Comparison of ENCODE assay signal across 8 mouse cellular contexts in genomic region chr17:8487824-8488223, GRCm38 (mm10). TPM values are rescaled to one million over a fixed set of nuclear protein-coding genes. Genes with fewer than 3 reads are reported as not detected.
DNase-seq lines count a peak whose midpoint lies in the region; ATAC-seq lines count a peak whose summit lies in the region.

No protein-coding gene starts in this region.

- H3K4me3 ChIP-seq in hindbrain, embryonic 16.5 days (ENCODE audit: low read length) = no peak overlapping the region
- H3K4me3 ChIP-seq in hindbrain, embryonic 11.5 days (ENCODE audit: low read depth, low read length) = no peak overlapping the region
- no peak overlapping the region for H3K4me3 ChIP-seq in liver, embryonic 12.5 days

- WGBS in hindbrain, embryonic 16.5 days = 61% methylated on average over 12 of the region's 12 CpGs
- WGBS in hindbrain, embryonic 11.5 days = 61% methylated on average over 12 of the region's 12 CpGs
- WGBS in liver, embryonic 12.5 days (ENCODE audit: insufficient replicate concordance) = 50% methylated on average over 12 of the region's 12 CpGs

- H3K9me3 ChIP-seq in hindbrain, embryonic 16.5 days (ENCODE audit: control insufficient read depth, low read length) = no peaks in the 10 kb centered on the region
- no peaks in the 10 kb centered on the region for H3K9me3 ChIP-seq in hindbrain, embryonic 11.5 days (ENCODE audit: control insufficient read depth, low read length)
- no peaks in the 10 kb centered on the region for H3K9me3 ChIP-seq in liver, embryonic 12.5 days (replicated peaks)

- H3K4me1 ChIP-seq in hindbrain, embryonic 16.5 days (ENCODE audit: control insufficient read depth, insufficient read depth, low read depth, low read length) = no peaks in the 10 kb centered on the region
- H3K4me1 ChIP-seq in hindbrain, embryonic 11.5 days (replicated peaks; ENCODE audit: control insufficient read depth, insufficient read depth, low read length) = no peaks in the 10 kb centered on the region
- no peaks in the 10 kb centered on the region for H3K4me1 ChIP-seq in liver, embryonic 12.5 days

- ATAC-seq in hindbrain, embryonic 16.5 days = no peak
- no peak for ATAC-seq in hindbrain, embryonic 11.5 days (ENCODE audit: low FRiP score)
- no peak for ATAC-seq in liver, embryonic 12.5 days

- H3K27me3 ChIP-seq in hindbrain, embryonic 16.5 days (replicated peaks; ENCODE audit: control insufficient read depth, insufficient read depth, low read length) = no peaks in the 10 kb centered on the region
- H3K27me3 ChIP-seq in hindbrain, embryonic 11.5 days (ENCODE audit: control insufficient read depth, insufficient read depth, low read length) = no peaks in the 10 kb centered on the region
- H3K27me3 ChIP-seq in liver, embryonic 12.5 days (replicated peaks) = no peaks in the 10 kb centered on the region

- no peaks in the 10 kb centered on the region for H3K36me3 ChIP-seq in hindbrain, embryonic 16.5 days (ENCODE audit: control insufficient read depth, insufficient read depth, low read length)
- no peaks in the 10 kb centered on the region for H3K36me3 ChIP-seq in hindbrain, embryonic 11.5 days (ENCODE audit: control insufficient read depth, insufficient read depth, low read length)
- H3K36me3 ChIP-seq in liver, embryonic 12.5 days = no peaks in the 10 kb centered on the region

- intact Hi-C loops in heart, postnatal 25 days (cut with DNase I) = no loop called here
- intact Hi-C loops in left cerebral cortex, postnatal 14 days (cut with DNase I) = loop anchor here (2.0 kb wide), 1 partner anchor 37 kb away; the partner anchor contains the start of gene Pde10a

- no peak for DNase-seq in hindbrain, embryonic 11.5 days (ENCODE audit: low spot score)
- DNase-seq in cerebellum, postnatal 10 days = peak; percentile 66 to 78
- DNase-seq in heart, postnatal 25 days (ENCODE audit: low spot score) = peak; percentile 51
- DNase-seq in left cerebral cortex, postnatal 14 days (ENCODE audit: low spot score in 2 of 2) = peak; percentile 92 to 95
- DNase-seq in right cerebral cortex, postnatal 4 days = peak; percentile 58
- no peak for DNase-seq in spleen, postnatal 14 days (ENCODE audit: low spot score in 2 of 2)

- H3K27ac ChIP-seq in hindbrain, embryonic 16.5 days (ENCODE audit: low read depth, low read length) = no peak overlapping the region
- no peak overlapping the region for H3K27ac ChIP-seq in hindbrain, embryonic 11.5 days (ENCODE audit: low read depth, low read length)
- H3K27ac ChIP-seq in liver, embryonic 12.5 days = no peak overlapping the region

- H3K9ac ChIP-seq in hindbrain, embryonic 16.5 days (ENCODE audit: low read depth, low read length) = peak overlapping the region; percentile 22; the same call in 1 of the 2 replicates
- H3K9ac ChIP-seq in hindbrain, embryonic 11.5 days (ENCODE audit: low read depth, low read length) = no peak overlapping the region
- H3K9ac ChIP-seq in liver, embryonic 12.5 days = no peak overlapping the region

- H3K4me2 ChIP-seq in hindbrain, embryonic 16.5 days (ENCODE audit: low read length) = no peak overlapping the region; the same call in 1 of the 2 replicates
- no peak overlapping the region for H3K4me2 ChIP-seq in hindbrain, embryonic 11.5 days (replicated peaks; ENCODE audit: low read depth, low read length)
- no peak overlapping the region for H3K4me2 ChIP-seq in liver, embryonic 12.5 days

RNA-seq across cellular contexts. Expression of gene Pde10a, which starts 37.3 kb away (rescaled TPM):
- 10.7 and 11.3 TPM in 2 replicates for polyA plus RNA-seq in hindbrain, embryonic 16.5 days (2015; fragmentation: Nextera tagmentation; extraction: Ambion mirVana)
- polyA plus RNA-seq in hindbrain, embryonic 11.5 days (2014; fragmentation: Nextera tagmentation; extraction: Ambion mirVana) = 5.7 and 7.6 TPM in 2 replicates
- 1 to 10 TPM; 2.5 to 4.5 TPM for total RNA-seq in heart, postnatal 25 days (2021)
- total RNA-seq in left cerebral cortex, postnatal 14 days (2021) = 10 to 100 TPM; 54.4 to 81.4 TPM
- polyA plus RNA-seq in liver, embryonic 12.5 days (2016; fragmentation: Nextera tagmentation; extraction: Ambion mirVana) = 1.1 and 1.7 TPM in 2 replicates

RNA-seq across cellular contexts. Expression of gene T, which starts 53.6 kb away (rescaled TPM):
- polyA plus RNA-seq in hindbrain, embryonic 16.5 days (2015; fragmentation: Nextera tagmentation; extraction: Ambion mirVana) = 0.25 and 0.35 TPM in 2 replicates
- 0.22 and 0.85 TPM in 2 replicates for polyA plus RNA-seq in hindbrain, embryonic 11.5 days (2014; fragmentation: Nextera tagmentation; extraction: Ambion mirVana)
- not detected for total RNA-seq in heart, postnatal 25 days (2021)
- not detected for total RNA-seq in left cerebral cortex, postnatal 14 days (2021)
- not detected in 2 replicates for polyA plus RNA-seq in liver, embryonic 12.5 days (2016; fragmentation: Nextera tagmentation; extraction: Ambion mirVana)

Comparison
In these comparisons a context has a peak if more than half of its experiments do, and no peak if none do; other contexts are left out.
1. DNase-seq: peak in cerebellum, postnatal 10 days (2 of 2), heart, postnatal 25 days (single experiment), left cerebral cortex, postnatal 14 days (2 of 2) and right cerebral cortex, postnatal 4 days (single experiment); none in hindbrain, embryonic 11.5 days (single experiment) and spleen, postnatal 14 days (0 of 2).